8 mouse cellular contexts compared by ENCODE assay signal in genomic region chr15:97785731-97786411, GRCm38 (mm10). TPM values are rescaled to one million over a fixed set of nuclear protein-coding genes. Genes with fewer than 3 reads are reported as not detected.
DNase-seq lines count a peak whose midpoint lies in the region; ATAC-seq lines count a peak whose summit lies in the region.

No protein-coding gene starts in this region.

- DNase-seq in adrenal gland, postnatal 14 days = peak; percentile 59
- no peak for DNase-seq in adrenal gland, adult 18-20 months (ENCODE audit: low spot score in 2 of 2)
- DNase-seq in midbrain, embryonic 11.5 days (ENCODE audit: low spot score, missing footprints) = no peak
- peak; percentile 69 to 70 for DNase-seq in heart, postnatal 10 days
- DNase-seq in urinary bladder, adult 18-20 months (ENCODE audit: low spot score in 2 of 2) = no peak
- DNase-seq in embryo, embryonic 11 days = no peak

- no peak overlapping the region for H3K9ac ChIP-seq in midbrain, embryonic 15.5 days
- no peak overlapping the region for H3K9ac ChIP-seq in midbrain, embryonic 11.5 days (ENCODE audit: low read length)

- H3K36me3 ChIP-seq in midbrain, embryonic 15.5 days (replicated peaks) = no peaks in the 10 kb centered on the region
- no peaks in the 10 kb centered on the region for H3K36me3 ChIP-seq in midbrain, embryonic 11.5 days (ENCODE audit: control insufficient read depth, insufficient read depth, low read length)

- H3K4me2 ChIP-seq in midbrain, embryonic 15.5 days = peak overlapping the region; percentile 68; the same call in 1 of the 2 replicates
- H3K4me2 ChIP-seq in midbrain, embryonic 11.5 days = no peak overlapping the region

- H3K4me1 ChIP-seq in midbrain, embryonic 15.5 days = peaks cover 22% of the 10 kb centered on the region; the same call in 1 of the 2 replicates
- H3K4me1 ChIP-seq in midbrain, embryonic 11.5 days (ENCODE audit: control insufficient read depth, insufficient read depth, low read length) = peaks cover 7% of the 10 kb centered on the region

- no peak overlapping the region for H3K4me3 ChIP-seq in midbrain, embryonic 15.5 days
- H3K4me3 ChIP-seq in midbrain, embryonic 11.5 days (ENCODE audit: low read depth, low read length) = no peak overlapping the region

- WGBS in midbrain, embryonic 15.5 days = 86% methylated on average over 9 of the region's 9 CpGs
- 80% methylated on average over 9 of the region's 9 CpGs for WGBS in midbrain, embryonic 11.5 days

- intact Hi-C loops in heart, postnatal 10 days (cut with DNase I) = loop anchor here (2.0 to 5.0 kb wide), 2 partner anchors 55 to 166 kb away; no protein-coding TSS in a partner anchor

- H3K9me3 ChIP-seq in midbrain, embryonic 15.5 days = no peaks in the 10 kb centered on the region
- H3K9me3 ChIP-seq in midbrain, embryonic 11.5 days (ENCODE audit: control insufficient read depth, low read length) = no peaks in the 10 kb centered on the region

- ATAC-seq in midbrain, embryonic 15.5 days (replicated peaks) = no peak
- no peak for ATAC-seq in midbrain, embryonic 11.5 days (ENCODE audit: low FRiP score)
- peak; percentile 5; the same call in 1 of the 2 replicates for ATAC-seq in megakaryocyte, adult 5-6 weeks (ENCODE audit: poor library complexity, severe bottlenecking)

- peaks cover 17% of the 10 kb centered on the region; the same call in 1 of the 2 replicates for H3K27me3 ChIP-seq in midbrain, embryonic 15.5 days (replicated peaks)
- H3K27me3 ChIP-seq in midbrain, embryonic 11.5 days (ENCODE audit: control insufficient read depth, insufficient read depth, low read length) = peaks cover 4% of the 10 kb centered on the region

- no peak overlapping the region for H3K27ac ChIP-seq in midbrain, embryonic 15.5 days
- H3K27ac ChIP-seq in midbrain, embryonic 11.5 days (ENCODE audit: low read depth, low read length) = no peak overlapping the region

RNA-seq across cellular contexts. Expression of gene Slc48a1, which starts 7.6 kb away (rescaled TPM):
- total RNA-seq in adrenal gland, postnatal 14 days (2021) = 68.8 and 76.9 TPM in 2 replicates
- total RNA-seq in adrenal gland, adult 18-20 months (2021) = 100 to 1,000 TPM; 114 to 139 TPM
- 85.7 and 90.1 TPM in 2 replicates for polyA plus RNA-seq in midbrain, embryonic 15.5 days (2015; fragmentation: Nextera tagmentation; extraction: Ambion mirVana)
- 32.6 and 33.6 TPM in 2 replicates for polyA plus RNA-seq in midbrain, embryonic 11.5 days (2014; fragmentation: Nextera tagmentation; extraction: Ambion mirVana)
- total RNA-seq in heart, postnatal 10 days (2021) = 10 to 100 TPM; 62.0 to 71.0 TPM
- total RNA-seq in megakaryocyte, adult 5-6 weeks (2015) = 42.3 and 47.1 TPM in 2 replicates
- 33.1 and 33.5 TPM in 2 replicates for total RNA-seq in megakaryocyte, adult 5-6 weeks (2017)

RNA-seq across cellular contexts. Expression of gene Rapgef3, which starts 18.1 kb away (rescaled TPM):
- 22.2 and 24.9 TPM in 2 replicates for total RNA-seq in adrenal gland, postnatal 14 days (2021)
- 10 to 100 TPM; 13.2 to 25.2 TPM for total RNA-seq in adrenal gland, adult 18-20 months (2021)
- 15.4 and 16.8 TPM in 2 replicates for polyA plus RNA-seq in midbrain, embryonic 15.5 days (2015; fragmentation: Nextera tagmentation; extraction: Ambion mirVana)
- 3.0 and 3.2 TPM in 2 replicates for polyA plus RNA-seq in midbrain, embryonic 11.5 days (2014; fragmentation: Nextera tagmentation; extraction: Ambion mirVana)
- 10 to 100 TPM; 29.2 to 30.7 TPM for total RNA-seq in heart, postnatal 10 days (2021)
- total RNA-seq in megakaryocyte, adult 5-6 weeks (2015) = 0.02 TPM in 1 of 2 replicates, not detected in the other
- 1.2 and 1.4 TPM in 2 replicates for total RNA-seq in megakaryocyte, adult 5-6 weeks (2017)

RNA-seq across cellular contexts. Expression of gene Endou, which starts 54.7 kb away (rescaled TPM):
- total RNA-seq in adrenal gland, postnatal 14 days (2021) = 0.90 and 1.1 TPM in 2 replicates
- 1 to 10 TPM in 1 of 2 experiments, under 1 TPM in 1; 0.30 to 1.2 TPM for total RNA-seq in adrenal gland, adult 18-20 months (2021)
- 0.17 and 0.27 TPM in 2 replicates for polyA plus RNA-seq in midbrain, embryonic 15.5 days (2015; fragmentation: Nextera tagmentation; extraction: Ambion mirVana)
- polyA plus RNA-seq in midbrain, embryonic 11.5 days (2014; fragmentation: Nextera tagmentation; extraction: Ambion mirVana) = 0.18 and 0.32 TPM in 2 replicates
- total RNA-seq in heart, postnatal 10 days (2021) = 1 to 10 TPM; 3.8 to 4.0 TPM
- total RNA-seq in megakaryocyte, adult 5-6 weeks (2015) = 0.21 TPM in 1 of 2 replicates, not detected in the other
- total RNA-seq in megakaryocyte, adult 5-6 weeks (2017) = 0.40 and 0.81 TPM in 2 replicates

RNA-seq across cellular contexts. Expression of gene Hdac7, which starts 58.4 kb away (rescaled TPM):
- 60.1 and 75.8 TPM in 2 replicates for total RNA-seq in adrenal gland, postnatal 14 days (2021)
- 10 to 100 TPM; 29.7 to 55.2 TPM for total RNA-seq in adrenal gland, adult 18-20 months (2021)
- 31.8 and 34.5 TPM in 2 replicates for polyA plus RNA-seq in midbrain, embryonic 15.5 days (2015; fragmentation: Nextera tagmentation; extraction: Ambion mirVana)
- 14.6 and 16.7 TPM in 2 replicates for polyA plus RNA-seq in midbrain, embryonic 11.5 days (2014; fragmentation: Nextera tagmentation; extraction: Ambion mirVana)
- total RNA-seq in heart, postnatal 10 days (2021) = 10 to 100 TPM; 57.9 to 59.4 TPM
- total RNA-seq in megakaryocyte, adult 5-6 weeks (2015) = 15.6 and 17.2 TPM in 2 replicates
- total RNA-seq in megakaryocyte, adult 5-6 weeks (2017) = 5.7 and 6.2 TPM in 2 replicates

Comparison
In these comparisons a context has a peak if more than half of its experiments do, and no peak if none do; other contexts are left out.
1. DNase-seq: peak in adrenal gland, postnatal 14 days (single experiment) and heart, postnatal 10 days (2 of 2); none in adrenal gland, adult 18-20 months (0 of 2), midbrain, embryonic 11.5 days (single experiment), urinary bladder, adult 18-20 months (0 of 2) and embryo, embryonic 11 days (single experiment).